Mouse (Mus musculus) intestine, embryonic 14.5 days (tissue): ENCODE results near the gene Slc8a3. TPM values are rescaled to one million over a fixed set of nuclear protein-coding genes. Genes with fewer than 3 reads are reported as not detected.

Experiments
- ATAC-seq: fragments of 200-750 bp; cut with Nextera tagmentation; replicated peaks from 2 replicates; pipeline ENCODE4 v1.8.0; 2017; ENCODE audit warnings: low read depth, moderate number of reproducible peaks, moderate TSS enrichment, moderate library complexity; ENCODE audit not compliant: low FRiP score, low TSS enrichment
- DNase-seq: peaks from one replicate; pipeline ENCODE4 v3.0.0-alpha.2; 2018; ENCODE audit warnings: low spot score
- H3K27ac ChIP-seq: fragments of 300-500 bp; sonication (generic); 2 replicates; pipeline ENCODE4 v1.5.1; 2014; ENCODE audit warnings: low read depth, mild to moderate bottlenecking, control low read depth
- H3K27me3 ChIP-seq: fragments of 300-500 bp; sonication (generic); replicated peaks from 2 replicates; pipeline ENCODE4 v1.6.1; 2014; ENCODE audit warnings: low read length, control low read depth; ENCODE audit not compliant: control insufficient read depth, insufficient read depth
- H3K36me3 ChIP-seq: fragments of 300-500 bp; sonication (generic); 2 replicates; pipeline ENCODE4 v1.6.1; 2014; ENCODE audit warnings: low read length, control low read depth; ENCODE audit not compliant: control insufficient read depth, insufficient read depth
- H3K4me1 ChIP-seq: fragments of 300-500 bp; sonication (generic); replicated peaks from 2 replicates; pipeline ENCODE4 v1.6.1; 2014; ENCODE audit warnings: low read length, control low read depth, mixed read lengths; ENCODE audit not compliant: control insufficient read depth, insufficient read depth
- H3K4me2 ChIP-seq: fragments of 300-500 bp; sonication (generic); 2 replicates; pipeline ENCODE4 v1.6.1; 2014; ENCODE audit warnings: low read length
- H3K4me3 ChIP-seq: fragments of 300-500 bp; sonication (generic); 2 replicates; pipeline ENCODE4 v1.5.1; 2014; ENCODE audit warnings: low read depth, low read length, control low read depth, mixed read lengths
- H3K9ac ChIP-seq: fragments of 300-500 bp; sonication (generic); 2 replicates; pipeline ENCODE4 v1.6.1; 2014; ENCODE audit warnings: mild to moderate bottlenecking, low read length
- H3K9me3 ChIP-seq: fragments of 300-500 bp; sonication (generic); 2 replicates; pipeline ENCODE4 v1.6.1; 2016; ENCODE audit warnings: low read length, control low read depth; ENCODE audit not compliant: control insufficient read depth
- WGBS: fragments of 180-500 bp; shearing (Covaris S2); extraction: QIAGEN DNeasy Blood & Tissue Kit; methylation state at CpG from one replicate; pipeline ENCODE4 v1.1.7; 2014; 5-methylcytosine and 5-hydroxymethylcytosine counted together
- polyA plus RNA-seq: library from polyadenylated mRNA; unstranded; fragments of >200 nt; fragmentation: Nextera tagmentation; extraction: Ambion mirVana; gene quantifications from 2 replicates; pipeline ENCODE4 v1.2.1, GENCODE M21; 2014

The Slc8a3 gene
- polyA plus RNA-seq, 1 experiment from 2014 or later = 0.55 TPM

GRCm38 (mm10) chr12:81166615-81167014, 166.4 kb downstream of the Slc8a3 start:
- H3K36me3 ChIP-seq = no peaks in the 10 kb centered on the region
- no peak overlapping the region for H3K4me3 ChIP-seq
- H3K27ac ChIP-seq = no peak overlapping the region
- H3K9me3 ChIP-seq = no peaks in the 10 kb centered on the region
- 64% methylated on average over 8 of the region's 8 CpGs for WGBS
- H3K9ac ChIP-seq = no peak overlapping the region
- no peak for ATAC-seq
- no peaks in the 10 kb centered on the region for H3K27me3 ChIP-seq
- no peak for DNase-seq
- H3K4me2 ChIP-seq = no peak overlapping the region
- peaks cover 7% of the 10 kb centered on the region for H3K4me1 ChIP-seq

- no peaks in the 10 kb centered on the region for H3K36me3 ChIP-seq
- H3K4me2 ChIP-seq = no peak overlapping the region
- no peak overlapping the region for H3K4me3 ChIP-seq
- H3K9ac ChIP-seq = no peak overlapping the region
- no peaks in the 10 kb centered on the region for H3K9me3 ChIP-seq
- H3K4me1 ChIP-seq = peaks cover 7% of the 10 kb centered on the region
- H3K27ac ChIP-seq = no peak overlapping the region
- 15% methylated on average over 10 of the region's 10 CpGs for WGBS
- no peak for ATAC-seq
- no peaks in the 10 kb centered on the region for H3K27me3 ChIP-seq
- no peak for DNase-seq
Measured at GRCm38 (mm10) chr12:81166092-81166491, 166.9 kb downstream of the Slc8a3 start.

- Histone ChIP-seq H3K27me3 (no peaks in the 10 kb centered on the region), H3K4me1 (peaks cover 7% of the 10 kb centered on the region), H3K4me3 (no peak overlapping the region), H3K36me3 (no peaks in the 10 kb centered on the region), H3K27ac (no peak overlapping the region), H3K4me2 (no peak overlapping the region), H3K9me3 (no peaks in the 10 kb centered on the region), H3K9ac (no peak overlapping the region)
- DNase-seq = no peak
- WGBS = 95% methylated on average over 3 of the region's 3 CpGs
- no peak for ATAC-seq
Measured at GRCm38 (mm10) chr12:81163566-81163965, 169.4 kb downstream of the Slc8a3 start.

GRCm38 (mm10) chr12:81163131-81163530, 169.8 kb downstream of the Slc8a3 start:
- H3K27me3 ChIP-seq = no peaks in the 10 kb centered on the region
- 82% methylated on average over 3 of the region's 3 CpGs for WGBS
- H3K27ac ChIP-seq = no peak overlapping the region
- no peaks in the 10 kb centered on the region for H3K9me3 ChIP-seq
- no peak for DNase-seq
- no peak for ATAC-seq
- no peak overlapping the region for H3K4me3 ChIP-seq
- peaks cover 7% of the 10 kb centered on the region for H3K4me1 ChIP-seq
- no peak overlapping the region for H3K4me2 ChIP-seq
- no peaks in the 10 kb centered on the region for H3K36me3 ChIP-seq
- no peak overlapping the region for H3K9ac ChIP-seq

- Histone ChIP-seq H3K4me3 (no peak overlapping the region), H3K36me3 (no peaks in the 10 kb centered on the region), H3K4me1 (peaks cover 7% of the 10 kb centered on the region), H3K27ac (no peak overlapping the region), H3K9me3 (no peaks in the 10 kb centered on the region), H3K9ac (no peak overlapping the region), H3K4me2 (no peak overlapping the region), H3K27me3 (no peaks in the 10 kb centered on the region)
- ATAC-seq (no peak), DNase-seq (no peak)
- 76% methylated on average over 2 of the region's 2 CpGs for WGBS
Measured at GRCm38 (mm10) chr12:81161282-81161681, 171.7 kb downstream of the Slc8a3 start.

GRCm38 (mm10) chr12:81160831-81161230, 172.1 kb downstream of the Slc8a3 start:
- 65% methylated on average over 5 of the region's 5 CpGs for WGBS
- no peak for ATAC-seq

GRCm38 (mm10) chr12:81160425-81160824, 172.6 kb downstream of the Slc8a3 start:
- Histone ChIP-seq H3K4me1 (no peaks in the 10 kb centered on the region; the same call in 1 of the 2 replicates), H3K4me3 (no peak overlapping the region), H3K9me3 (no peaks in the 10 kb centered on the region), H3K4me2 (no peak overlapping the region), H3K9ac (no peak overlapping the region), H3K27ac (no peak overlapping the region), H3K27me3 (no peaks in the 10 kb centered on the region), H3K36me3 (no peaks in the 10 kb centered on the region)
- no peak for DNase-seq
- ATAC-seq = no peak
- 28% methylated on average over 3 of the region's 3 CpGs for WGBS

More at GRCm38 (mm10) chr12:81160831-81161230, 172.1 kb downstream of the Slc8a3 start:
- H3K4me1 ChIP-seq = peaks cover 3% of the 10 kb centered on the region
- no peak for DNase-seq
- no peak overlapping the region for H3K4me3 ChIP-seq
- no peak overlapping the region for H3K27ac ChIP-seq
- H3K36me3 ChIP-seq = no peaks in the 10 kb centered on the region
- no peaks in the 10 kb centered on the region for H3K9me3 ChIP-seq
- no peaks in the 10 kb centered on the region for H3K27me3 ChIP-seq
- H3K9ac ChIP-seq = no peak overlapping the region
- no peak overlapping the region for H3K4me2 ChIP-seq

- H3K9ac ChIP-seq = no peak overlapping the region
- H3K27ac ChIP-seq = no peak overlapping the region
- no peak overlapping the region for H3K4me3 ChIP-seq
- no peaks in the 10 kb centered on the region; the same call in 1 of the 2 replicates for H3K4me1 ChIP-seq
- no peaks in the 10 kb centered on the region for H3K36me3 ChIP-seq
- DNase-seq (no peak), ATAC-seq (no peak)
- no peak overlapping the region for H3K4me2 ChIP-seq
- no peaks in the 10 kb centered on the region for H3K9me3 ChIP-seq
- WGBS = 50% methylated on average over 2 of the region's 2 CpGs
- no peaks in the 10 kb centered on the region for H3K27me3 ChIP-seq
Measured at GRCm38 (mm10) chr12:81159947-81160346, 173.0 kb downstream of the Slc8a3 start.

GRCm38 (mm10) chr12:81156841-81157240, 176.1 kb downstream of the Slc8a3 start:
- H3K4me2 ChIP-seq = no peak overlapping the region
- no peak overlapping the region for H3K4me3 ChIP-seq
- no peak overlapping the region for H3K9ac ChIP-seq
- no peaks in the 10 kb centered on the region for H3K36me3 ChIP-seq
- no peaks in the 10 kb centered on the region for H3K9me3 ChIP-seq
- H3K27ac ChIP-seq = no peak overlapping the region
- ATAC-seq (no peak), DNase-seq (no peak)
- no peaks in the 10 kb centered on the region; the same call in 1 of the 2 replicates for H3K4me1 ChIP-seq
- WGBS = 69% methylated on average over 8 of the region's 8 CpGs
- no peaks in the 10 kb centered on the region for H3K27me3 ChIP-seq
